25 mouse cellular contexts compared by ENCODE assay signal in genomic region chr11:115579080-115579479, GRCm38 (mm10). TPM values are rescaled to one million over a fixed set of nuclear protein-coding genes. Genes with fewer than 3 reads are reported as not detected.
DNase-seq lines count a peak whose midpoint lies in the region; ATAC-seq and TF ChIP-seq lines count a peak whose summit lies in the region.
"Had no signal": no experiment of that assay in that cellular context is flagged by ENCODE, and none has a peak within 500 bp of the region (broad histone marks: within the 10 kb centered on the region; RNA-seq: fewer than 3 reads in every experiment).

No protein-coding gene starts in this region.

- H3K4me1 ChIP-seq in thymus, adult 2 months (replicated peaks; ENCODE audit: control insufficient read depth, insufficient read depth, low read length): no peaks in the 10 kb centered on the region
- no peaks in the 10 kb centered on the region for H3K4me1 ChIP-seq in forebrain, embryonic 11.5 days (replicated peaks; ENCODE audit: control insufficient read depth, insufficient read depth, low read length)
- H3K4me1 ChIP-seq: embryonic facial prominence, embryonic 10.5 days; embryonic facial prominence, embryonic 13.5 days; forebrain, embryonic 13.5 days; hindbrain, embryonic 12.5 days; hindbrain, embryonic 15.5 days had no signal

- peak overlapping the region; percentile 22; the same call in 1 of the 2 replicates for H3K27ac ChIP-seq in thymus, adult 2 months (ENCODE audit: control insufficient read depth, insufficient read depth, low read length)
- no peak overlapping the region for H3K27ac ChIP-seq in forebrain, embryonic 11.5 days (ENCODE audit: low read depth, low read length)
- H3K27ac ChIP-seq: embryonic facial prominence, embryonic 10.5 days; embryonic facial prominence, embryonic 13.5 days; forebrain, embryonic 13.5 days; hindbrain, embryonic 12.5 days; hindbrain, embryonic 15.5 days had no signal

- ATAC-seq in common myeloid progenitor, adult 5-6 weeks (replicated peaks; ENCODE audit: low read depth, poor library complexity, severe bottlenecking): peak; percentile 68
- ATAC-seq in forebrain, embryonic 11.5 days (replicated peaks; ENCODE audit: low FRiP score): no peak
- ATAC-seq: forebrain, embryonic 13.5 days; forebrain, embryonic 16.5 days had no signal

- H3K27me3 ChIP-seq in thymus, adult 2 months (ENCODE audit: control insufficient read depth, insufficient read depth, low read length): no peaks in the 10 kb centered on the region
- no peaks in the 10 kb centered on the region for H3K27me3 ChIP-seq in splenic B cell, adult 2 months (ENCODE audit: control insufficient read depth, insufficient read depth, low read length, poor library complexity, severe bottlenecking)
- no peaks in the 10 kb centered on the region for H3K27me3 ChIP-seq in forebrain, embryonic 11.5 days (ENCODE audit: control insufficient read depth, insufficient read depth, low read length)
- H3K27me3 ChIP-seq: embryonic facial prominence, embryonic 13.5 days; forebrain, embryonic 13.5 days; hindbrain, embryonic 12.5 days; hindbrain, embryonic 15.5 days had no signal

- H3K9ac ChIP-seq in forebrain, embryonic 11.5 days (ENCODE audit: low read length): no peak overlapping the region
- H3K9ac ChIP-seq: embryonic facial prominence, embryonic 13.5 days; forebrain, embryonic 13.5 days; hindbrain, embryonic 12.5 days; hindbrain, embryonic 15.5 days had no signal

- H3K36me3 ChIP-seq in thymus, adult 2 months (ENCODE audit: control insufficient read depth, insufficient read depth, low read length): peaks cover 40% of the 10 kb centered on the region
- peaks cover 5% of the 10 kb centered on the region; the same call in 1 of the 2 replicates for H3K36me3 ChIP-seq in splenic B cell, adult 2 months (ENCODE audit: control insufficient read depth, insufficient read depth, low read length, poor library complexity, severe bottlenecking)
- peaks cover 8% of the 10 kb centered on the region for H3K36me3 ChIP-seq in forebrain, embryonic 11.5 days (ENCODE audit: control insufficient read depth, insufficient read depth, low read length)

- H3K4me2 ChIP-seq in forebrain, embryonic 11.5 days (ENCODE audit: low read depth, low read length, severe bottlenecking): no peak overlapping the region
- H3K4me2 ChIP-seq: embryonic facial prominence, embryonic 13.5 days; forebrain, embryonic 13.5 days; heart, embryonic 11.5 days; hindbrain, embryonic 12.5 days; hindbrain, embryonic 15.5 days had no signal

- DNase-seq in thymus, adult 2 months: no peak
- no peak for DNase-seq in thymus, postnatal 14 days
- DNase-seq in splenic B cell, adult 2 months (ENCODE audit: low read depth, low spot score): peak; percentile 22
- no peak for DNase-seq in urinary bladder, postnatal 4 days (ENCODE audit: low spot score in 2 of 2)
- no peak for DNase-seq in forebrain, embryonic 11.5 days (ENCODE audit: low spot score)
- DNase-seq: adrenal gland, adult 2 months; adrenal gland, postnatal 14 days; cerebellum, adult 11 months; cerebellum, adult 2 months; cerebellum, adult 9-11 months; cerebellum, postnatal 25 days; embryo, embryonic 11 days; gastrocnemius, postnatal 10 days; gastrocnemius, postnatal 36 days; heart, adult 11 months had no signal

- no peak for TF ChIP-seq CTCF in thymus, adult 2 months (IDR thresholded peaks at IDR 0.05; ENCODE audit: borderline replicate concordance, control insufficient read depth, extremely low read depth, insufficient read depth, low read length, poor library complexity)

- TF ChIP-seq POLR2A in thymus, adult 2 months (IDR thresholded peaks at IDR 0.05; ENCODE audit: control insufficient read depth, extremely low read depth, insufficient read depth, low read length, poor library complexity): no peak

- H3K9me3 ChIP-seq in forebrain, embryonic 11.5 days (ENCODE audit: control insufficient read depth, low read length): no peaks in the 10 kb centered on the region
- H3K9me3 ChIP-seq: embryonic facial prominence, embryonic 10.5 days; embryonic facial prominence, embryonic 13.5 days; forebrain, embryonic 13.5 days; G1E; hindbrain, embryonic 12.5 days; hindbrain, embryonic 15.5 days had no signal

- no peak overlapping the region for H3K4me3 ChIP-seq in thymus, adult 2 months (ENCODE audit: control insufficient read depth, insufficient read depth, low read length)
- no peak overlapping the region for H3K4me3 ChIP-seq in forebrain, embryonic 11.5 days (ENCODE audit: low read depth, low read length)
- H3K4me3 ChIP-seq: embryonic facial prominence, embryonic 10.5 days; embryonic facial prominence, embryonic 13.5 days; erythroblast, embryonic 14.5 days; forebrain, embryonic 13.5 days; hindbrain, embryonic 12.5 days; hindbrain, embryonic 15.5 days had no signal

RNA-seq across cellular contexts. Expression of gene Nup85, which starts 14.8 kb away (rescaled TPM):
- polyA plus RNA-seq in thymus, adult 2 months (2012; rRNA removed): 114 and 136 TPM in 2 replicates
- 147 and 175 TPM in 2 replicates for total RNA-seq in common myeloid progenitor, adult 5-6 weeks (2017)
- 236 and 245 TPM in 2 replicates for polyA plus RNA-seq in forebrain, embryonic 11.5 days (2014; fragmentation: Nextera tagmentation; extraction: Ambion mirVana)

RNA-seq across cellular contexts. Expression of gene Mrps7, which starts 24.6 kb away (rescaled TPM):
- 24.5 and 25.0 TPM in 2 replicates for polyA plus RNA-seq in thymus, adult 2 months (2012; rRNA removed)
- 31.7 and 39.0 TPM in 2 replicates for total RNA-seq in common myeloid progenitor, adult 5-6 weeks (2017)
- polyA plus RNA-seq in forebrain, embryonic 11.5 days (2014; fragmentation: Nextera tagmentation; extraction: Ambion mirVana): 93.9 and 95.3 TPM in 2 replicates

RNA-seq across cellular contexts. Expression of gene Gga3, which starts 24.8 kb away (rescaled TPM):
- 102 and 106 TPM in 2 replicates for polyA plus RNA-seq in thymus, adult 2 months (2012; rRNA removed)
- total RNA-seq in common myeloid progenitor, adult 5-6 weeks (2017): 21.3 and 38.2 TPM in 2 replicates
- polyA plus RNA-seq in forebrain, embryonic 11.5 days (2014; fragmentation: Nextera tagmentation; extraction: Ambion mirVana): 36.5 and 37.1 TPM in 2 replicates

RNA-seq across cellular contexts. Expression of gene Mif4gd, which starts 33.7 kb away (rescaled TPM):
- 188 and 215 TPM in 2 replicates for polyA plus RNA-seq in thymus, adult 2 months (2012; rRNA removed)
- total RNA-seq in common myeloid progenitor, adult 5-6 weeks (2017): 20.3 and 26.9 TPM in 2 replicates
- 19.2 and 22.6 TPM in 2 replicates for polyA plus RNA-seq in forebrain, embryonic 11.5 days (2014; fragmentation: Nextera tagmentation; extraction: Ambion mirVana)

RNA-seq across cellular contexts. Expression of gene Sumo2, which starts 43.0 kb away (rescaled TPM):
- polyA plus RNA-seq in thymus, adult 2 months (2012; rRNA removed): 102 and 105 TPM in 2 replicates
- total RNA-seq in common myeloid progenitor, adult 5-6 weeks (2017): 592 and 605 TPM in 2 replicates
- polyA plus RNA-seq in forebrain, embryonic 11.5 days (2014; fragmentation: Nextera tagmentation; extraction: Ambion mirVana): 1,384 and 1,509 TPM in 2 replicates
